Mouse (Mus musculus): ENCODE results near the gene Cidec. TPM values are rescaled to one million over a fixed set of nuclear protein-coding genes. Genes with fewer than 3 reads are reported as not detected.

Cidec gene
- polyA plus RNA-seq, 1 experiment from 2014 or later, result not detected

- Histone ChIP-seq H3K4me2 (replicated peaks) (peak overlapping the region; percentile 61), H3K36me3 (no peaks in the 10 kb centered on the region), H3K4me3 (peak overlapping the region; percentile 38), H3K4me1 (peaks cover 10% of the 10 kb centered on the region), H3K27ac (replicated peaks) (no peak overlapping the region), H3K27me3 (peaks cover 62% of the 10 kb centered on the region), H3K9ac (replicated peaks) (peak overlapping the region; percentile 31), H3K9me3 (no peaks in the 10 kb centered on the region)
- ATAC-seq (ENCODE audit: low FRiP score, low read depth), result peak; percentile 75
- WGBS, result 2% methylated on average over 31 of the region's 31 CpGs
Measured at GRCm38 (mm10) chr6:113469432-113469831, 33.9 kb upstream of the Cidec start.

DNA sequence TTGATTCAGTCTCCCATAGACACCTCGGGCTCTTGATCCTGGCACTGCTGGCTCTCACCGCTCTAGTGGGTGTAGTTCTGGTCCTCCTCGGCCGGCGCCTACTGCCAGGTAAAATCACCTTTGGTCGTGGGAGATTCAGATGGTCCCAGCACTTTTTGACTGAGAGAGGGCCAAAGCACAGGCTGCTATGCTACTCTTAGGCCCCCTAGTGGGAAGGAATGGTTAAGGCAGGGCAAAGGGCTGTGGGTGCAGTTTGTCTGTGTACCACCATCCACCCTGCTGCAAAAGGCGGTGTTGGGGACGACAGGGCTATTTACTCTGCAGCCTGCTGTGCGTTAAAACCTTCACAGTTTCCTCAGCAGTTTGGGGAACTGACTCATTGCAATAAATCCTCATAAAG, 33.5 kb upstream of the Cidec start:
- Histone ChIP-seq H3K4me1 (peaks cover 10% of the 10 kb centered on the region), H3K9ac (replicated peaks) (no peak overlapping the region)

DNA sequence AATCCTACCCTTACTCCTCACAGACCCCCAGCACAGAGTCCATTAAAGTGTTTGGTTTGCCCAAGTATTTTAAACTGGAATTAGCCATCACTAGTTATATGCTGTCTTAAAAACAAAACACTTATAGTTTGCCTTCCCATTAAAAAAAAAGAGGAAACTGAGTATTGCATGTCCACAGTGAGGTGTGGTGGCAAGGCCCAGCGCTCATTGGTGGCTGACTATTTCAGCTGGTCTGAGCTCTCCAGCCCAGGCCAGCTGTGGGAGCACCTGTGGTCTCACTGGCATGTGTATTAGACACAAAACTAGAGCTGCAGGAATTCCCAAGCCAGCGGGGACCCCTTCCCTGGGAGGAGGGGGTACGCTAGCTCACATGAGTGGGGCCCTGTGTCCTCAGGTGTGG, 33.0 kb upstream of the Cidec start:
- Histone ChIP-seq H3K36me3 (no peaks in the 10 kb centered on the region), H3K9ac (replicated peaks) (no peak overlapping the region), H3K9me3 (no peaks in the 10 kb centered on the region), H3K4me3 (no peak overlapping the region), H3K4me2 (replicated peaks) (no peak overlapping the region), H3K4me1 (peaks cover 10% of the 10 kb centered on the region), H3K27me3 (peaks cover 55% of the 10 kb centered on the region), H3K27ac (replicated peaks) (no peak overlapping the region)
- no peak for ATAC-seq (ENCODE audit: low FRiP score, low read depth)
- 55% methylated on average over 3 of the region's 3 CpGs for WGBS

More for the DNA sequence above, 33.5 kb upstream of the Cidec start:
- Histone ChIP-seq H3K4me2 (replicated peaks) (peak overlapping the region; percentile 61), H3K36me3 (no peaks in the 10 kb centered on the region), H3K9me3 (no peaks in the 10 kb centered on the region), H3K27ac (replicated peaks) (no peak overlapping the region), H3K4me3 (peak overlapping the region; percentile 38), H3K27me3 (peaks cover 58% of the 10 kb centered on the region)
- WGBS, result 11% methylated on average over 9 of the region's 9 CpGs
- peak; percentile 74 for ATAC-seq (ENCODE audit: low FRiP score, low read depth)

DNA sequence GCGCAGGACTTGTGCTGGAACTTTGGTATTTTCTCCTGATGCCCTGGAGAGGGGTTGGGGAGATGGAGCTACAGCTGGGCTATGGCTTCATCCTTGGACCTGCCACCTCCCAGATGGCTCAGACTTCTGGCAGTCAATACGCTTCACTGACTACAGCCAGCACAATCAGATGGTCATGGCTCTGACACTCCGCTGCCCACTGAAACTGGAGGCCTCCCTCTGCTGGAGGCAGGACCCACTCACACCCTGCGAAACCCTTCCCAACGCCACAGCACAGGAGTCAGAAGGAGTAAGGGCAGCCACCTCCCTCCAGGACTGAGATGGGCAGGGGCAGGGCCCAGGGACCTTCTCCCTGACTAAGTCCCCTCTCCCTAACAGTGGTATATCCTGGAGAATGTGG, 30.0 kb upstream of the Cidec start:
- H3K9ac ChIP-seq (replicated peaks), result no peak overlapping the region
- peaks cover 10% of the 10 kb centered on the region for H3K4me1 ChIP-seq
- ATAC-seq (ENCODE audit: low FRiP score, low read depth), result no peak
- H3K9me3 ChIP-seq, result no peaks in the 10 kb centered on the region
- peaks cover 34% of the 10 kb centered on the region for H3K27me3 ChIP-seq
- no peak overlapping the region for H3K4me2 ChIP-seq (replicated peaks)
- WGBS, result 65% methylated on average over 5 of the region's 5 CpGs
- no peaks in the 10 kb centered on the region for H3K36me3 ChIP-seq
- no peak overlapping the region for H3K27ac ChIP-seq (replicated peaks)
- H3K4me3 ChIP-seq, result no peak overlapping the region

DNA sequence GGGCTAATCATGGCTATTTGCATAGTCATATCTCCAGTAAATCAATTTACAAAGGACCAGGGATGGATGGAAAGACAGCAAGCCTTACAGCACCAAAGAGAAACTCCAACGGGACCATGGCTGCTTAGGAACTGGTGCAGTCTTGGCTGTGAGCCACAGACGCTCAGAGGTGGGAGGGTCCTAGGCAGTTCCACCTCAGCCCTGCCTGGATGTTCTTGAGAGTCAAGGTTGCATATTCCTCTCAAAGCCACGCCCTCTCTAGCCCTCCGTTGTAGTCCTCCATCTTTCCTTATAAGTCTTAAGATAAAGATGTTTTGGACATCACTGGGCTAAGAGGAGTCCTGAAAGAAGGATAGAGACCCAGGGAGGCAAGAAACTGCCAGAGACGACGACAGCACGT, 28.5 kb upstream of the Cidec start:
- no peak for ATAC-seq (ENCODE audit: low FRiP score, low read depth)
- H3K27me3 ChIP-seq, result peaks cover 18% of the 10 kb centered on the region
- 72% methylated on average over 7 of the region's 7 CpGs for WGBS

GRCm38 (mm10) chr6:113458635-113459034, 23.1 kb upstream of the Cidec start:
- 72% methylated on average over 10 of the region's 10 CpGs for WGBS
- Histone ChIP-seq H3K27me3 (peaks cover 7% of the 10 kb centered on the region; the same call in 1 of the 2 replicates), H3K4me1 (no peaks in the 10 kb centered on the region), H3K27ac (replicated peaks) (no peak overlapping the region), H3K4me2 (replicated peaks) (no peak overlapping the region), H3K36me3 (no peaks in the 10 kb centered on the region), H3K9ac (replicated peaks) (no peak overlapping the region), H3K9me3 (no peaks in the 10 kb centered on the region), H3K4me3 (no peak overlapping the region)
- no peak for ATAC-seq (ENCODE audit: low FRiP score, low read depth)

More for the DNA sequence above, 28.5 kb upstream of the Cidec start:
- Histone ChIP-seq H3K4me3 (no peak overlapping the region), H3K4me1 (0 out of 2 replicates have a peak, but pooled peaks cover 2% of the 10 kb centered on the region), H3K9me3 (no peaks in the 10 kb centered on the region), H3K36me3 (no peaks in the 10 kb centered on the region), H3K4me2 (replicated peaks) (no peak overlapping the region), H3K9ac (replicated peaks) (no peak overlapping the region), H3K27ac (replicated peaks) (no peak overlapping the region)

- H3K27ac ChIP-seq (replicated peaks), result no peak within 1 kb of the TSS
- H3K4me1 ChIP-seq, result no peaks in the 10 kb centered on the region
- peaks cover 7% of the 10 kb centered on the region; the same call in 1 of the 2 replicates for H3K27me3 ChIP-seq
- H3K4me3 ChIP-seq, result no peak within 1 kb of the TSS
- H3K36me3 ChIP-seq, result no peaks in the 10 kb centered on the region
- WGBS, result 79% methylated on average over 10 of the region's 10 CpGs
- ATAC-seq (ENCODE audit: low FRiP score, low read depth), result no peak
- H3K9me3 ChIP-seq, result no peaks in the 10 kb centered on the region
- no peak within 1 kb of the TSS for H3K4me2 ChIP-seq (replicated peaks)
- no peak within 1 kb of the TSS for H3K9ac ChIP-seq (replicated peaks)
Measured at GRCm38 (mm10) chr6:113457952-113458534, 22.5 kb upstream of the Cidec start, which contains the start of gene Il17re. Gene Il17re, plus strand, starts transcription at chr6:113458484.

DNA sequence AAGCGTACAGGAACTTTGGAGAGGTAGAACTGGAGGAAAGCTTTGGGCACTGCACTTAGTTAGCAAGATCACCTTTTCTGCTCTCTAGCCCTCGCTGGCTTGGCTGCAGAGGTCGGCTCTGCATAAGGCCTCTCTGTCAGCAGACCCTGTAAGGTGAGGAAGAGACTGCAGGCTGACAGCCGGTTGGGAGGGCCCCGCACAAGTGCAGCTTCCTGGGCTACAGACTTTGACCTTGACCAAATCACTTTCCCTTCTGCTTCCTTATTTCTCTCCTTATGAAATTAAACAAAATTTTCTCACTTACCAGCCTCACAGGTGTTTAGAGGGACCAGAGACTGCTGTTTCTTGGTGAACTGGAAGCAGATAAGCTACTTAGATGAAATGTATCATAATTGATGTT, 19.4 kb upstream of the Cidec start:
- Histone ChIP-seq H3K4me2 (replicated peaks) (no peak overlapping the region), H3K27ac (replicated peaks) (no peak overlapping the region), H3K4me1 (no peaks in the 10 kb centered on the region), H3K9me3 (no peaks in the 10 kb centered on the region), H3K4me3 (no peak overlapping the region), H3K27me3 (peaks cover 7% of the 10 kb centered on the region; the same call in 1 of the 2 replicates), H3K36me3 (no peaks in the 10 kb centered on the region), H3K9ac (replicated peaks) (no peak overlapping the region)
- no peak for ATAC-seq (ENCODE audit: low FRiP score, low read depth)
- 76% methylated on average over 5 of the region's 5 CpGs for WGBS

GRCm38 (mm10) chr6:113451839-113452238, 16.3 kb upstream of the Cidec start:
- no peak overlapping the region for H3K27ac ChIP-seq (replicated peaks)
- H3K9me3 ChIP-seq, result no peaks in the 10 kb centered on the region
- no peak for ATAC-seq (ENCODE audit: low FRiP score, low read depth)
- no peaks in the 10 kb centered on the region for H3K27me3 ChIP-seq
- H3K9ac ChIP-seq (replicated peaks), result no peak overlapping the region
- 92% methylated on average over 2 of the region's 2 CpGs for WGBS
- H3K4me3 ChIP-seq, result no peak overlapping the region
- no peaks in the 10 kb centered on the region for H3K4me1 ChIP-seq
- peaks cover 26% of the 10 kb centered on the region for H3K36me3 ChIP-seq
- no peak overlapping the region for H3K4me2 ChIP-seq (replicated peaks)

- no peak overlapping the region for H3K4me3 ChIP-seq
- no peak overlapping the region for H3K9ac ChIP-seq (replicated peaks)
- H3K27ac ChIP-seq (replicated peaks), result no peak overlapping the region
- no peak for ATAC-seq (ENCODE audit: low FRiP score, low read depth)
- H3K4me2 ChIP-seq (replicated peaks), result no peak overlapping the region
- whole genome bisulfite sequencing, result 92% methylated on average over 4 of the region's 4 CpGs
- no peaks in the 10 kb centered on the region for H3K9me3 ChIP-seq
- H3K4me1 ChIP-seq, result peaks cover 10% of the 10 kb centered on the region
- no peaks in the 10 kb centered on the region for H3K27me3 ChIP-seq
- peaks cover 40% of the 10 kb centered on the region for H3K36me3 ChIP-seq
Measured at GRCm38 (mm10) chr6:113447639-113448038, 12.1 kb upstream of the Cidec start.

DNA sequence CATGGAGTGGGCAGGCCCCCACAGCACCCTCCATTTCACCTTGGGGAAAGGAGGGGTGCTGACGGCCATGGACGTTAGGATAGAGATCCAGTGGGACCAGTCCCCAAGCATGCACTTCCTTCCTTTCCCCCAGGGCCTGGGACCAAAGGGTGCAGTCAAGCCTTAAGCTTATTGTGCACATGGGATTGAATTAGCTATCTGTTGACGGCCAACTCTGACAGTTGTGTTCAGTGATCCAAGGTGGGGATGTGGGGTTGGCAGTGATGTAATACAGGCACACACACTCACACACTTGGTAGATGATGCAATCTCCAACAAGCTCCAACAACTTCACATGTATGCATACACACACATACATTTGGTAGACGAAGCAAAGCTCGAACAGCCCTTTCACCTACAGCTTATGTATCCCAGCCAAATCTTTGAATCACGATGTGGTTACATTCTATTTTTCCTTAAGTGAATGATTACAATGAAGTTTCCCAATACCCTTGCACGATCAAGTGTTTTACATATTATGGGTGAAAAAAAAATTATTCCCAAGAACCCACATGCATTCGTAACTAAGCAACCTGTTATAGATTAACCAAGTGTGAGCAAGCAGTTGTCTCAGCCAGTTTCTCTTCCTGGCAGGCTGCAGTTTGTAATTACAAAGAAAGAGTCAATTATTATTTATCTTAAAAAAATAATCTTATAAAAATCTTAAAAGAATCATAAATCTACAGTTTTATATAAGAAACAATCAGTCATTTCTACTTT, 8.8 kb upstream of the Cidec start:
- Histone ChIP-seq H3K4me3 (no peak overlapping the region), H3K27me3 (no peaks in the 10 kb centered on the region), H3K9ac (replicated peaks) (no peak overlapping the region), H3K27ac (replicated peaks) (no peak overlapping the region), H3K4me2 (replicated peaks) (no peak overlapping the region), H3K4me1 (peaks cover 10% of the 10 kb centered on the region), H3K36me3 (peaks cover 40% of the 10 kb centered on the region), H3K9me3 (no peaks in the 10 kb centered on the region)
- 83% methylated on average over 8 of the region's 8 CpGs for WGBS
- no peak for ATAC-seq (ENCODE audit: low FRiP score, low read depth)

- WGBS, result 53% methylated on average over 12 of the region's 12 CpGs
- Histone ChIP-seq H3K4me3 (peak overlapping the region; percentile 96), H3K4me2 (replicated peaks) (peak overlapping the region; percentile 89), H3K9me3 (no peaks in the 10 kb centered on the region), H3K4me1 (peaks cover 10% of the 10 kb centered on the region), H3K36me3 (peaks cover 27% of the 10 kb centered on the region), H3K27me3 (no peaks in the 10 kb centered on the region), H3K9ac (replicated peaks) (peak overlapping the region; percentile 88), H3K27ac (replicated peaks) (peak overlapping the region; percentile 36)
- no peak for ATAC-seq (ENCODE audit: low FRiP score, low read depth)
Measured at GRCm38 (mm10) chr6:113443091-113443490, 7.5 kb upstream of the Cidec start.

All from midbrain, embryonic 12.5 days (tissue).